Mouse (Mus musculus): Measurements from ENCODE around the gene Abhd4. TPM values are rescaled to one million over a fixed set of nuclear protein-coding genes. Genes with fewer than 3 reads are reported as not detected.

Abhd4 gene
- polyA plus RNA-seq, 1 experiment from 2014 or later = 52.2 TPM

- Histone ChIP-seq H3K4me2 (no peak overlapping the region), H3K27me3 (no peaks in the 10 kb centered on the region), H3K9me3 (no peaks in the 10 kb centered on the region), H3K4me1 (peaks cover 58% of the 10 kb centered on the region), H3K9ac (no peak overlapping the region), H3K36me3 (peaks cover 4% of the 10 kb centered on the region; the same call in 1 of the 2 replicates), H3K27ac (peak overlapping the region; percentile 42; the same call in 1 of the 2 replicates), H3K4me3 (no peak overlapping the region)
- ATAC-seq (ENCODE audit: borderline replicate concordance, extremely low read depth, low FRiP score, low TSS enrichment) = no peak
- 33% methylated on average over 9 of the region's 9 CpGs for WGBS
Measured at GRCm38 (mm10) chr14:54232143-54232542, 21.8 kb upstream of the Abhd4 start.

DNA sequence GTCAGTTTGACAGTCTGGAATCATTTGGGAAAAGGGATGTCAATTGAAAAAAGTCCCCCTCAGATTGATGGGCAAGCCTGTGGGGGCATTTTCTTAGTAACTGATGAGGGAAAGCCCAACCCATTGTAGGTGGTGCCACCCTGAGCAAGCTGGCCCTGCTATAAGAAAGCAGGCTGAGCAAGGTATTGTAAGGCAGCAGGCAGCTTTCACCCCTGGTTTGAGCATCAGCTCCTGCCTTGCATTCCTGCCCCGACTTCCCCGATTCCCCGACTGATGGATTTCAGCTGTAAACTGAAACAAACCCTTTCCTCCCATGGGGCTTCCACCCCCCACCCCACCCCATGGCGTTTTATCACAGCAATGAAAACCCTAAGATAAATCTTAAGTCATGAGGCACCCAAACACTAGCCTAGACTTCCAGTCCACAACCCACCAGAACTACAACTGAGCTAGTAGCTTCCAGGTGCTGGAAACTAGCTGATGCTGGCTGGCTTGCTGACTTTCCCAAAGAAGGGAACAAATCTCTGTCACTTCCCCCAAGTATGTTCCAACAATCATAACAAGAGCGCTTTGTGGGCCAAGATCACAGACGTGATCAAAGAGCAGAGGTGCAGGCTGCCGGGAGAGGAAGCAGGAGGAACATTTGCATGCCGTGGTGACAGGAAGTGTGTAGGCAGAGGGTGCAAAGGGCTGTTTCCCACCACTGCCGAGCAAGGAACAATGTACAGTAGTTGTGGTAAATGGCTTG lies 21.0 kb upstream of the Abhd4 start:
- no peak overlapping the region for H3K9ac ChIP-seq

GRCm38 (mm10) chr14:54233559-54234143 lies 20.3 kb upstream of the Abhd4 start:
- H3K9ac ChIP-seq = no peak overlapping the region
- no peak overlapping the region for H3K4me3 ChIP-seq
- H3K4me2 ChIP-seq = peak overlapping the region; percentile 36; the same call in 1 of the 2 replicates
- no peaks in the 10 kb centered on the region for H3K27me3 ChIP-seq
- peaks cover 4% of the 10 kb centered on the region; the same call in 1 of the 2 replicates for H3K36me3 ChIP-seq
- ATAC-seq (ENCODE audit: borderline replicate concordance, extremely low read depth, low FRiP score, low TSS enrichment) = no peak
- WGBS = 53% methylated on average over 16 of the region's 16 CpGs
- H3K27ac ChIP-seq = peak overlapping the region; percentile 79
- H3K9me3 ChIP-seq = no peaks in the 10 kb centered on the region
- peaks cover 51% of the 10 kb centered on the region for H3K4me1 ChIP-seq

More for the DNA sequence above, 21.0 kb upstream of the Abhd4 start:
- 7% methylated on average over 9 of the region's 9 CpGs for WGBS
- peak overlapping the region; percentile 36 for H3K4me2 ChIP-seq
- peak overlapping the region; percentile 9; the same call in 1 of the 2 replicates for H3K4me3 ChIP-seq
- no peaks in the 10 kb centered on the region for H3K27me3 ChIP-seq
- ATAC-seq (ENCODE audit: borderline replicate concordance, extremely low read depth, low FRiP score, low TSS enrichment) = peak; percentile 52; the same call in 1 of the 2 replicates
- peaks cover 51% of the 10 kb centered on the region for H3K4me1 ChIP-seq
- H3K27ac ChIP-seq = peak overlapping the region; percentile 79
- H3K36me3 ChIP-seq = peaks cover 4% of the 10 kb centered on the region; the same call in 1 of the 2 replicates
- no peaks in the 10 kb centered on the region for H3K9me3 ChIP-seq

DNA sequence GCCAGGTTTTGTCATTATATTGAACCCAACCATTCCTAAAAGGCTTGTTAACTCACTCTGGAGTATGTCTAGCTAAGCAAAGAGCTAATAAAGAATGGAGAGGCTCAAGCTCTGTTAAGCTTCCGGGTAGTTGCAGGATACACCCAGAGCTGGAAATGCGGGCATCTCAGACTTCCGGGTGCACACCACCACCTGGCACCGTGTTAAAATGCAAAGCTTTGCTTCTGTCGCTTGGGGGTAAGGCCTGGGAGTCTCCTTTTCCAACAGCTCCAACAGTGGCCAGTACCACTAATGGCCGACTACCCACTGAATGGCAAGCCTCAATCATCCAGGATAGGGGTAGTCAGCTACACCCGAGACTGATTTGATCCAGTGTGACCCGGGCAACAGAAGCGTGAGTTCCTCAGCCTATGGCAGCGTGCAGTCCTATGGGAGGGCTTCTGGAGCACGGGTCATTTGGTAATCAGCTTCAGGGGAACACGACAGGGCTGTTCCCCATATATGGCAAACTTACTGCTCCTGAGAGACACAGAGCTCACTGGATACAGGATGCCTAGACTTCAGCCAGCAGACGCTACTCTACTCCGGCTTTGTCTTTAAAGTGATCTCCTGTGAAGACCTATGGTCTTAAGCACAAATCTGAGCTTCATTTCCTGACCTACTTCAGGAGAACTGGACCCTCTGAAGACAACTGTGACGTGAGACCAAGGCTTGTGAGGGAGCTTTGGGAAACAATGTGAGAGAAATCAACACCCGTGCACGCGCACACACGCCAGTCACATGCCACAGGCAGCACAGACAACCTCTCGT lies 19.6 kb upstream of the Abhd4 start:
- peaks cover 46% of the 10 kb centered on the region for H3K4me1 ChIP-seq
- H3K36me3 ChIP-seq = peaks cover 4% of the 10 kb centered on the region; the same call in 1 of the 2 replicates
- H3K4me2 ChIP-seq = no peak overlapping the region
- WGBS = 78% methylated on average over 20 of the region's 20 CpGs
- H3K4me3 ChIP-seq = no peak overlapping the region
- H3K27me3 ChIP-seq = no peaks in the 10 kb centered on the region
- peak overlapping the region; percentile 79 for H3K27ac ChIP-seq
- no peak for ATAC-seq (ENCODE audit: borderline replicate concordance, extremely low read depth, low FRiP score, low TSS enrichment)
- H3K9me3 ChIP-seq = no peaks in the 10 kb centered on the region
- no peak overlapping the region for H3K9ac ChIP-seq

DNA sequence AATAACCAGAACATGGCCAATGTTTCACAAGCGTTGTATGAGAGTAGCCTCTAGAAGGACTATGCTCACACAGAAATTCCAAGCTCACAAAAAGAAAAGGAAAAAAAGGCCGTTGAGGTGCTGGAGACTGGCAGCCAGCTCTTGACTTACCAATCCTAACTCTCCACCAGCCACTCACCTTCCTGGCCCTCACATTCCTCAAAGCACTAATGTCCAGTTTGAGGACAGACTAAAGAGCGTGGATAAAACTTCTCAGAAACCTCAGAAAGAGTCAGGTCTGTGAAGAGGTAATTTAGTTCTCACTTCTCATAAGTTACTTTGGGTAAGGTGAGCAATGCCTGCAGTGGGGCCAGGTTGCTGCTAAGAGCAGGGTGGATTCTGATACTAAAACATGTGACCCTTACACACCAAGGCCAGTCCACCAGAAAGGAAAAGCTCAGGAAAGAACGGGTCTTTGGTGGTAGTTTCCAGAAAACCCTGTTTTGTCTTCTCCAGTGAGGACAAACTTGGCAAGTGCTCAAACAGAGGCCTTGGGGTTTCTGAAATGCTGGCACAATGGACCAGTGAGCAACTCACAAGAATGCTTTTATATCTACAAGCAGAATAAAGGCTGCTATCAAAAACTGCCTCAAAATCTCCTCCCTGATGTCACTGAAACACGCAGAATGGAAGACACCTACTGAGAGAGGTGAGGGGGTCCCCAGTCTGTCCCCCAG lies 18.0 kb upstream of the Abhd4 start:
- whole genome bisulfite sequencing = 67% methylated on average over 5 of the region's 5 CpGs
- Histone ChIP-seq H3K27ac (peak overlapping the region; percentile 63), H3K9me3 (no peaks in the 10 kb centered on the region), H3K4me1 (peaks cover 45% of the 10 kb centered on the region), H3K27me3 (no peaks in the 10 kb centered on the region), H3K4me3 (no peak overlapping the region), H3K4me2 (no peak overlapping the region), H3K36me3 (peaks cover 9% of the 10 kb centered on the region), H3K9ac (no peak overlapping the region)
- ATAC-seq (ENCODE audit: borderline replicate concordance, extremely low read depth, low FRiP score, low TSS enrichment) = no peak

DNA sequence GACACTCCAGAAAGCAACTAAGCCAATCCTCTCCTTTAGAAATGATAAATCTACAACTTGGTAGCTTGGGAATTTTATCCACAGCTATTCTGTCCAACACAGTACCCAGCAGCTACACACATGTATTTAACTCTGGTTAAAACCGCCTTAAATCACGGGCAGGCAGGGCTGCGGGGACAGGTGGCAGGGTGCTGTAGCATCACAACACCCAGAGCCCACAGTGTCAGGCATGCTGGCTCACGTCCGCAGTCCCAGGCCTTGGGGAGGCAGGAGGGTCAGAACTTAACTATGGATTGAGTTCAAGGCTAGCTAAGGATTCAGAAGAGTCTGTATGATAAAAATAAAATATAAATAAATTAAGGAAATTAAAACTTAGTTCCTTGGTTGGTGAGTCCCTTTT lies 17.1 kb upstream of the Abhd4 start:
- Histone ChIP-seq H3K4me3 (no peak overlapping the region), H3K9ac (no peak overlapping the region), H3K4me1 (peaks cover 38% of the 10 kb centered on the region), H3K27ac (no peak overlapping the region), H3K9me3 (no peaks in the 10 kb centered on the region), H3K4me2 (no peak overlapping the region), H3K36me3 (peaks cover 18% of the 10 kb centered on the region), H3K27me3 (no peaks in the 10 kb centered on the region)
- no peak for ATAC-seq (ENCODE audit: borderline replicate concordance, extremely low read depth, low FRiP score, low TSS enrichment)
- 88% methylated on average over 5 of the region's 5 CpGs for WGBS

- Histone ChIP-seq H3K27me3 (no peaks in the 10 kb centered on the region), H3K9ac (no peak overlapping the region), H3K4me3 (no peak overlapping the region), H3K36me3 (peaks cover 39% of the 10 kb centered on the region), H3K27ac (no peak overlapping the region), H3K9me3 (no peaks in the 10 kb centered on the region), H3K4me1 (peaks cover 18% of the 10 kb centered on the region), H3K4me2 (no peak overlapping the region)
- ATAC-seq (ENCODE audit: borderline replicate concordance, extremely low read depth, low FRiP score, low TSS enrichment) = peak; percentile 40; the same call in 1 of the 2 replicates
- 18% methylated on average over 7 of the region's 7 CpGs for WGBS
Measured at GRCm38 (mm10) chr14:54239002-54239736, 14.8 kb upstream of the Abhd4 start.

DNA sequence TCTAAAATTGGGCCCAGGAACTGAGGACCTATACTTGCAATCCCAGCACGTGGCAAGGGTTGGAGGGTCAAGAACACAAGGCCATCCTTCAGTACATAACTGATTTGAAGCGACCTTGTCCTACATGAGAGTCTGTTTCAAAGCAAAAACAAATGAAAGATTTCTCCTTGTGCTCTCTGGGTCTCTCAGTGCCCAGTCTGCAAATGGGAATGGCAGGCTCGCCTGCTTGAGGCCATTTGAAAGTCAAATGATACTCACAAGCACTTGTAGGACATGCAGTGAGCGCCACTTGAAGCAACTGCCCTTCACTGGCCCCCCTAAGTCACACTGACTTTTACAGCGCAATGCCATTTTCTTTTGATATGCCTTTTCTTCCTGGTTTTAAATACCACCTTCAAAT lies 13.4 kb upstream of the Abhd4 start:
- WGBS = 86% methylated on average over 5 of the region's 5 CpGs
- Histone ChIP-seq H3K9me3 (no peaks in the 10 kb centered on the region), H3K9ac (no peak overlapping the region), H3K36me3 (peaks cover 38% of the 10 kb centered on the region), H3K27me3 (no peaks in the 10 kb centered on the region), H3K4me3 (no peak overlapping the region), H3K27ac (no peak overlapping the region), H3K4me2 (no peak overlapping the region), H3K4me1 (0 out of 2 replicates have a peak, but pooled peaks cover 6% of the 10 kb centered on the region)
- no peak for ATAC-seq (ENCODE audit: borderline replicate concordance, extremely low read depth, low FRiP score, low TSS enrichment)

DNA sequence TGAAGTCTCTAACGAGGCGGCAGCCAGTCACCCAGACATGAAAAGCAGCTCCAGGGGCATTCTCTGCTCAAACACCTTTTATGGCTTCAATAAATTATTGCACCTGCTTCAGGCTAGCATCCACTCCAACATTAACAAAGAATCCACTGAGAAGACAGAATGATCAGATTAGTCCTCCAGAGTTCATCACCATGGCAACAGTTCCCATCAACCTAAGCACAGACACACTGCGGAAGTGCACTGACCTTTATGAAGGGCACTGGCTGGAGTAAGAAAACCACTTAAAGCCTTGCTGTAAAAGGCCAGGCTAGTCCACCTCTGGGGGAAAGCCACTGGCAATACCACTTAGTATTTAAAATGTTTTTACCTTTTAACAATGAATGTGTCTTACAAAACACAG lies 9.8 kb upstream of the Abhd4 start:
- H3K36me3 ChIP-seq = peaks cover 54% of the 10 kb centered on the region
- H3K27ac ChIP-seq = no peak overlapping the region
- H3K4me1 ChIP-seq = peaks cover 6% of the 10 kb centered on the region
- no peak overlapping the region for H3K4me3 ChIP-seq
- no peaks in the 10 kb centered on the region for H3K27me3 ChIP-seq
- no peak for ATAC-seq (ENCODE audit: borderline replicate concordance, extremely low read depth, low FRiP score, low TSS enrichment)
- H3K4me2 ChIP-seq = no peak overlapping the region
- no peaks in the 10 kb centered on the region for H3K9me3 ChIP-seq
- H3K9ac ChIP-seq = no peak overlapping the region
- 59% methylated on average over 3 of the region's 3 CpGs for WGBS

DNA sequence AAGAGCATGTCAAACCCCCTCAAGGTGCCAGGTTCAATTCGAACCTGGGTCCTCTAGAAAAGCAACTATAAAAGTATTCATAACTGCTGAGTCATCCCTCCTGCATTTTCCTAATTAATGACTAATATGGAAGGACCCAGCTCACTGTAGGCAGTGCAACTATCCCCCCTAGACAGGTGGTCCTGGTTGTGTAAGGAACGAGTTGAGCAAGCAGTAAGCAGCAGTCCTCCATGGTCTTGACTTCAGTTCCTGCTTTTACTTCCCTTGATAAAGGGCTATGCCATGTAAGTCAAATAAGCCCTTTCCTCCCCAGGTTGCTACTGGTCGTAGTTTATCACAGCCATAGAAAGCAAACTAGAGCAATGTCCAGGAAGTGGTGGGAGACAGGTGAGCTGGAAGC lies 7.8 kb upstream of the Abhd4 start:
- no peaks in the 10 kb centered on the region for H3K27me3 ChIP-seq
- H3K36me3 ChIP-seq = peaks cover 46% of the 10 kb centered on the region
- H3K9ac ChIP-seq = no peak overlapping the region
- H3K4me2 ChIP-seq = no peak overlapping the region
- no peak overlapping the region for H3K4me3 ChIP-seq
- H3K27ac ChIP-seq = no peak overlapping the region
- peaks cover 24% of the 10 kb centered on the region for H3K4me1 ChIP-seq
- WGBS = 89% methylated on average over 3 of the region's 3 CpGs
- H3K9me3 ChIP-seq = no peaks in the 10 kb centered on the region
- no peak for ATAC-seq (ENCODE audit: borderline replicate concordance, extremely low read depth, low FRiP score, low TSS enrichment)

DNA sequence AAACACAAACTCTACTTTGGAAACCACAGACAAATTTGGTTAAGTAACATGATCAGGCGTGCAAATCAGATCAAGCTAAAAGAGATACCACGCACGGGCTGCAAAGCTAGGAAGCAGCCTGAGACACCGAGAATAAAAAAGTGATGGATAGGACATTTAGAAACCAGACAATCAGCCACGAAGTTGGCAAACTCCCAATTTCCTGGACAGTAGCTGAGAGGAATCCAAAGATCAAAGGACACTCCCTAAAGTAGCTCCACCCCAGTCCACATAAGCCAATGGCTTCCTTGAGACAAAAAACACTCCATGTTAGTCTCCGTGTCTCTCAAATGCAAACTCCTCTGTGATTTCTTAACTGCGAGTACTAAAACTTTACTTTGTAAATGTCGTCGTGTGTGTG lies 4.7 kb upstream of the Abhd4 start:
- Histone ChIP-seq H3K36me3 (peaks cover 17% of the 10 kb centered on the region; the same call in 1 of the 2 replicates), H3K9ac (no peak overlapping the region), H3K4me1 (peaks cover 39% of the 10 kb centered on the region), H3K4me2 (peak overlapping the region; percentile 19; the same call in 1 of the 2 replicates), H3K4me3 (no peak overlapping the region), H3K27me3 (no peaks in the 10 kb centered on the region), H3K27ac (0 out of 2 replicates have a peak overlapping the region, but pooled peaks have one; percentile 5), H3K9me3 (no peaks in the 10 kb centered on the region)
- WGBS = 28% methylated on average over 9 of the region's 9 CpGs
- no peak for ATAC-seq (ENCODE audit: borderline replicate concordance, extremely low read depth, low FRiP score, low TSS enrichment)

All from lung, embryonic 15.5 days (tissue).